Mouse (Mus musculus): ENCODE data around the gene Hoxc12.

- TF ChIP-seq CTCF (IDR thresholded peaks at IDR 0.05; ENCODE audit: control insufficient read depth, insufficient read depth, insufficient replicate concordance, low read depth, low read length) = no peak
- TF ChIP-seq POLR2A (IDR thresholded peaks at IDR 0.05; ENCODE audit: control insufficient read depth, low read depth, low read length) = no peak
Measured at GRCm38 (mm10) chr15:102984521-102984920, 48.0 kb downstream of the Hoxc12 start.

All from testis, adult 2 months (tissue).